Mouse (Mus musculus) heart, postnatal 0 days (tissue): ENCODE data around the gene Rnf167. TPM values are rescaled to one million over a fixed set of nuclear protein-coding genes. Genes with fewer than 3 reads are reported as not detected.

ENCODE experiments used
- ATAC-seq: fragments of 200-750 bp; cut with Nextera tagmentation; 2 replicates; pipeline ENCODE4 v1.8.0; 2017; ENCODE audit warnings: low read depth, moderate number of reproducible peaks, moderate library complexity; ENCODE audit not compliant: insufficient read depth
- DNase-seq: peaks from one replicate; pipeline ENCODE4 v3.0.0-alpha.2; 2016; ENCODE audit warnings: low spot score
- H3K27ac ChIP-seq: fragments of 300-500 bp; sonication (generic); 2 replicates; pipeline ENCODE4 v1.5.1; 2014; ENCODE audit warnings: low read depth, mild to moderate bottlenecking
- H3K27me3 ChIP-seq: fragments of 300-500 bp; sonication (generic); 2 replicates; pipeline ENCODE4 v1.6.1; 2014; ENCODE audit warnings: low read length, mixed read lengths; ENCODE audit not compliant: control insufficient read depth, insufficient read depth
- H3K36me3 ChIP-seq: fragments of 300-500 bp; sonication (generic); replicated peaks from 2 replicates; pipeline ENCODE4 v1.6.1; 2014; ENCODE audit warnings: low read length, mixed read lengths; ENCODE audit not compliant: control insufficient read depth, insufficient read depth
- H3K4me1 ChIP-seq: fragments of 300-500 bp; sonication (generic); 2 replicates; pipeline ENCODE4 v1.6.1; 2014; ENCODE audit warnings: antibody characterized with exemption; ENCODE audit not compliant: control insufficient read depth, insufficient read depth
- H3K4me2 ChIP-seq: fragments of 300-500 bp; sonication (generic); 2 replicates; pipeline ENCODE4 v1.6.1; 2014; ENCODE audit warnings: low read depth, mild to moderate bottlenecking, low read length, moderate library complexity
- H3K4me3 ChIP-seq: fragments of 300-500 bp; sonication (generic); 2 replicates; pipeline ENCODE4 v1.5.1; 2014; ENCODE audit warnings: low read depth, low read length
- H3K9ac ChIP-seq: fragments of 300-500 bp; sonication (generic); replicated peaks from 2 replicates; pipeline ENCODE4 v1.6.1; 2014; ENCODE audit warnings: low read depth, low read length, mixed read lengths
- H3K9me3 ChIP-seq: fragments of 300-500 bp; sonication (generic); replicated peaks from 2 replicates; pipeline ENCODE4 v1.6.1; 2016; ENCODE audit warnings: low read length; ENCODE audit not compliant: control insufficient read depth
- CTCF ChIP-seq: IDR thresholded peaks from 2 replicates; pipeline ENCODE4 v1.5.1; 2016; ENCODE audit warnings: antibody characterized with exemption, control low read depth, low read depth
- EP300 ChIP-seq: IDR thresholded peaks from 2 replicates; pipeline ENCODE4 v1.6.1; 2016; ENCODE audit warnings: antibody characterized with exemption, low read depth
- WGBS: fragments of 180-500 bp; shearing (Covaris S2); extraction: QIAGEN DNeasy Blood & Tissue Kit; methylation state at CpG from one replicate; pipeline ENCODE4 v1.1.7; 2014; 5-methylcytosine and 5-hydroxymethylcytosine counted together
- polyA plus RNA-seq: library from polyadenylated mRNA; unstranded; fragments of >200 nt; fragmentation: Nextera tagmentation; extraction: Ambion mirVana; gene quantifications from 2 replicates; pipeline ENCODE4 v1.2.1, GENCODE M21; 2015
- total RNA-seq: library from RNA; depleted of rRNA; stranded (reverse); fragments of >200 nt; gene quantifications from 2 replicates; pipeline ENCODE4 v1.2.3, GENCODE M21; 2014; ENCODE audit warnings: low replicate concordance

Gene Rnf167
- total and polyA plus RNA-seq, 2 experiments from 2014 or later, result 62.5 to 66.3 TPM

DNA sequence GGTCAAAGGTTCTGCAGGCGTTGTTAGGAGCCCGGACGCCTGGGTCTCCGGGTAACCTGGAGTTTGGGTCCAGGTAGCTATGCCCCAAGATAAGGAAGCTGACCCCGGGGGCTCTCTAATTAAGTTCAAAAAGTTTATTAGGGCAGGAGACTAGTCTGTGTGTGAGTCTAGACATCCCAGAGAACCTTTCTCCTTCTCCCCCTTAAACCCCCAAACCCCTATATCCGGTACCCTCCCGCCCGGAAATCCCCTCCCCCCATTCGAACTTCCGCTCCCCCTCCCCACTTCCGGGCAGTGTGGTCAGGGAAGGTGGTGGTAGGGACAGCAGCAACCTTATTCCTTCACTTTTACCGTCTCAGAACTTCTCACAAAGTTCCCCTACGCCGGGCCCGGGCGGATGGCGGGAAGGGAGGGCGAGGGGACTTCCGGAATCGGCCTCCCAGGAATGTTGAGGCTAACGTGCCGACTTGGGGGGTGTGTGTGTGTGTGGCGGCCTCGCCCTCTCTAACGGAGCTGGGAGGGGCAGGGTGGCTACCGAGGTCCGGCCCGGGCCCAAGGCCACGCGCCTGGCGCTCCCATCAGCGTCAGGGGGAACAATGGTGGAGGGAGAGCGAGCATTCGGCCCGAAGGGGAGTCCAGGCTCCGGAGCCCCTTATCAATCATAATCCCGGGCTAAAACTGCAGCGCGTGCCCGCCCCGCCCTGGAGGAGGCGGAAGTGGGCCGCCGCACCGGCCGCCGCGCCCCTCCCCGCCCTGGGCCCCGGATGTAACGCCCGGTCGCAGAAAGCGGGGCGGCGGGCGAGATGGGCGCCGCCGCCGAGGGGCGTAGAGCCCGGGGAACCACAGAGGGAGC lies 6.5 kb downstream of the Rnf167 start:
- peaks cover 43% of the 10 kb centered on the region for H3K36me3 ChIP-seq
- H3K9me3 ChIP-seq, result no peaks in the 10 kb centered on the region
- peak overlapping the region; percentile 99 for H3K9ac ChIP-seq
- peak; percentile 43; the same call in 1 of the 2 replicates for TF ChIP-seq EP300
- TF ChIP-seq CTCF, result no peak
- H3K4me2 ChIP-seq, result peak overlapping the region; percentile 75
- no peak for DNase-seq
- H3K27ac ChIP-seq, result peak overlapping the region; percentile 100
- H3K27me3 ChIP-seq, result no peaks in the 10 kb centered on the region
- under 1% methylated on average over 59 of the region's 63 CpGs for WGBS
- peak overlapping the region; percentile 96 for H3K4me3 ChIP-seq
- peaks cover 25% of the 10 kb centered on the region for H3K4me1 ChIP-seq
- ATAC-seq, result peak; percentile 28

DNA sequence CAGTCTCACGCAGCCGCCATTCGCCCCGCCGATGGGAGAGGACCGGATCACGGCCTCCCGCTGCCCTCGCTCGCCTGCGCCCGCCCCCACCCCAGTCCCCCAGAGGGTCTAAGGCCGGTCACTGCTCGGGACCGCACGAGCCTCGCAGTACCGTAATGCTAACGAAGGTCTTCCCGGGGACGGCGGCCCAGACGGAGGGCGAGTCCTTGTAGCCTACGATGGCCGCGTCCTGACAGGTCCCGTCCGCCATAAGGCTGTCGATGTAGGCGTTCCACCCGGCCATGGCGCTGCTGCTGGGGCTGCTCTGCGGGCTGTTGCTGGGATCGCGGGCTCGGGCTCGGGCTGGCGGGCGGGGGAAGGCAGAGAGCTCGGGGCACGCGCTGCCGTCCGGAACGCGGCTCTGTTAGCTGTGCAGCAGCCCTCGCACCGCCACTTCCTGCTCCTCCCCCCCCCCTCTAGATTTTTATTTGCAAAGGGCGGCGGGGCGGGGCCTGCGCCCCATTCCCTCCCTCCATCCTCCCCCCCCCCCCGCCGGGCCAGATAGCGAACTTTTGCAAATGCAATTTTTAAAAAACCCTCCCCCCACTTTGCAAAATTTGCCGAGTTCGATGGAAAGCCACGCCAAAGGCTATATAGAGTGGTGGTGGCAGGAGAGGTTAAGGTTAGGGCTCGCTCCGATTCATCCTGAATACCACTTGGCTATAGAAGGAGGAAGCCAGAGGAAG lies 7.3 kb downstream of the Rnf167 start, which contains the start of gene Pfn1:
Pfn1 (minus strand) TSS at position 447 of the 725 bp plus-strand sequence.
- no peak for TF ChIP-seq CTCF
- no peak; the same call in 1 of the 2 replicates for TF ChIP-seq EP300

GRCm38 (mm10) chr11:70654923-70655570 lies 8.0 kb downstream of the Rnf167 start:
- Histone ChIP-seq H3K27me3 (no peaks in the 10 kb centered on the region), H3K36me3 (peaks cover 37% of the 10 kb centered on the region), H3K27ac (peak overlapping the region; percentile 100), H3K9ac (peak overlapping the region; percentile 99), H3K4me1 (peaks cover 36% of the 10 kb centered on the region), H3K4me3 (peak overlapping the region; percentile 96), H3K9me3 (no peaks in the 10 kb centered on the region), H3K4me2 (peak overlapping the region; percentile 75)
- DNase-seq (peak; percentile 80), ATAC-seq (peak; percentile 58)
- 0% methylated on average over 48 of the region's 48 CpGs for WGBS
- TF ChIP-seq CTCF, result no peak
- no peak; the same call in 1 of the 2 replicates for TF ChIP-seq EP300

More for the DNA sequence above, 7.3 kb downstream of the Rnf167 start, which contains the start of gene Pfn1:
- no peaks in the 10 kb centered on the region for H3K9me3 ChIP-seq
- peak; percentile 42 for ATAC-seq
- peaks cover 33% of the 10 kb centered on the region for H3K4me1 ChIP-seq
- H3K4me2 ChIP-seq, result peak within 1 kb of the TSS; percentile 75
- H3K36me3 ChIP-seq, result peaks cover 38% of the 10 kb centered on the region
- peak; percentile 87 for DNase-seq
- no peaks in the 10 kb centered on the region for H3K27me3 ChIP-seq
- H3K27ac ChIP-seq, result peak within 1 kb of the TSS; percentile 100
- H3K4me3 ChIP-seq, result peak within 1 kb of the TSS; percentile 96
- WGBS, result under 1% methylated on average over 52 of the region's 61 CpGs
- peak within 1 kb of the TSS; percentile 99 for H3K9ac ChIP-seq

DNA sequence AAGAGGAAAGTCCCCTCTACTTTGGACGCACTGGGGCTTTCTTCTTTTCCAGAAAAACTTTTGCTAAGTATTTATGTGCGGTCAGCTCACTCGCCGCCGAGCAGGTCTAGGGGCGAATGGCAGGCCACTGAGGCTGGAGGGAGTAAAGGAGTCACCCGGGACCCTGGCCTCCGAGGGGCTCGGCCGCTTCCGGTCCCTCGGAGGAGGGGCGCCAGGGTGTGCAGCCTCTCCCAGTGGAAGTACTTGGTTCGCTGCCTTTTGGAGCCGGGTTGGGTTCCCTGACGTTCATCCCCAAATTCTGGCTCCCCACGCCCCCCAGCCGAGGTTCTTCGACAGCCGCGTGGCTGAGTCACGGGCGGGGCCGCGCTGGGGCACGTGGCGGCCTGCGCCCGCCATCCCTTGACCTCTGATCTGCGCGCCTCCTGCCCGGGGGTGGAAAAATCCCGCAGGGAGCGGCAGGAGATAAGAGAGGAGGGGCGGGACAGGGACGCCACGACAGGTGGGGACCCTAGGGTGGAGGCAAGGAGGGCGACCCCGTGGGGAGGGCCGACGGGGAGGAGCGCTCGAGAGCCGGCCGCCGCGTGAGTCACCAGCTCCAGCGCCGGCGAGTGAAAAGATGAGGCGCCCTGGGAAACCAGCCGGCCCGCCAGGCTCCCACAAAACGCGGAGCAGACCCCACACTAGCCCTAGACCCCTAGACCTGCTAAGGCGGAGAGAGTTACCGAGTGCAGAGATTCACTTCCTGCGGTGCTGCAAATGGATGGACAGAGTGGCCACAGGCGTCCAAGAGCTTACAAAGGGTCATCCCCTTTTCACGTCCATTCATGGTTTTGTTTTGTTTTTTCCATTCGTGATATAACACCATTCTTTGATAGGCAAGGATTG lies 8.8 kb downstream of the Rnf167 start:
- no peak for ATAC-seq
- peak overlapping the region; percentile 99 for H3K9ac ChIP-seq
- TF ChIP-seq CTCF (no peak), EP300 (peak; percentile 39; the same call in 1 of the 2 replicates)
- H3K4me2 ChIP-seq, result peak overlapping the region; percentile 75
- H3K36me3 ChIP-seq, result peaks cover 36% of the 10 kb centered on the region
- H3K9me3 ChIP-seq, result no peaks in the 10 kb centered on the region
- H3K4me3 ChIP-seq, result peak overlapping the region; percentile 96
- H3K27ac ChIP-seq, result peak overlapping the region; percentile 100
- no peak for DNase-seq
- H3K27me3 ChIP-seq, result no peaks in the 10 kb centered on the region
- WGBS, result under 1% methylated on average over 61 of the region's 61 CpGs
- H3K4me1 ChIP-seq, result peaks cover 41% of the 10 kb centered on the region
